Mouse (Mus musculus): ENCODE results near the gene Apold1.

The Apold1 gene

GRCm38 (mm10) chr6:134981231-134982062 lies at the start of gene Apold1:
Apold1 (plus strand) TSS chr6:134981718.
- no peak for DNase-seq (ENCODE audit: low spot score in 2 of 2)

DNA sequence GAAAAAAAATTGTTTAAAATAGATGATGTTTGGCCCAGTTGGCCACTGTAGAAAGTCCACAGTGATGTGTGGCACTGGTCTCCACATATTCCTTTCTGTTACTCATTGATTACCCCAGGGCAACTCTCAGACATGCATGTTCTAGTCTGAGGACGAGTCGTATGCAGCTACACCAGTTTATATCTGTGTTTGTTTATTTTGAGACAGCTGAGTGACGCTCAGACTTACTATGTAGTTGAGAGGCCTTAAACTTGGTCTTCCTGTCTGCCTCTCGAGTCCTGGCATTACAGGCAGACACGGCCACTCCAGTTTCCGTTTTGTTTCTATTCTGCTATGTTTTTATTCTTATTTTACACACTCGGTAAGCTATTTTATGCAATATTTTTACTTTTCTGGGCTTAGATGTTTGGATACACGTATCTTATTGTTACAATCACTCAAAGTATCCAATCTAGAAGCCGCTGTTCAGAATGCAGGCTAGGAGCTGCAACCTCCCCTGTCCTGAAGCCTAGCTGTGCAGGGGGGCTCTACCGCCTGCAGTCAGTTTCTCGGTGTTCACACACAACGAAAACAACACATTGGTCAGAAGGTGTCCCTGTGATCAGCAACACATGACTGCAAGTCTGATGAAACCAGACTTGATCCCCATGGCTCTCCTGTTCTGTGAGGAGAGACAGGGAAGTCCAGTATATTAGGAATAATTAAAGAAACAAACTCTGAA lies 48.9 kb upstream of the Apold1 start:
- no peak for DNase-seq (ENCODE audit: low spot score in 2 of 2)

- DNase-seq (ENCODE audit: low spot score in 2 of 2) = no peak
Observed at GRCm38 (mm10) chr6:134933207-134933558, 48.3 kb upstream of the Apold1 start.

- DNase-seq (ENCODE audit: low spot score in 2 of 2) = no peak
Observed at GRCm38 (mm10) chr6:134934305-134934704, 47.2 kb upstream of the Apold1 start.

- DNase-seq (ENCODE audit: low spot score in 2 of 2) = no peak
Observed at GRCm38 (mm10) chr6:134939781-134940180, 41.7 kb upstream of the Apold1 start.

DNA sequence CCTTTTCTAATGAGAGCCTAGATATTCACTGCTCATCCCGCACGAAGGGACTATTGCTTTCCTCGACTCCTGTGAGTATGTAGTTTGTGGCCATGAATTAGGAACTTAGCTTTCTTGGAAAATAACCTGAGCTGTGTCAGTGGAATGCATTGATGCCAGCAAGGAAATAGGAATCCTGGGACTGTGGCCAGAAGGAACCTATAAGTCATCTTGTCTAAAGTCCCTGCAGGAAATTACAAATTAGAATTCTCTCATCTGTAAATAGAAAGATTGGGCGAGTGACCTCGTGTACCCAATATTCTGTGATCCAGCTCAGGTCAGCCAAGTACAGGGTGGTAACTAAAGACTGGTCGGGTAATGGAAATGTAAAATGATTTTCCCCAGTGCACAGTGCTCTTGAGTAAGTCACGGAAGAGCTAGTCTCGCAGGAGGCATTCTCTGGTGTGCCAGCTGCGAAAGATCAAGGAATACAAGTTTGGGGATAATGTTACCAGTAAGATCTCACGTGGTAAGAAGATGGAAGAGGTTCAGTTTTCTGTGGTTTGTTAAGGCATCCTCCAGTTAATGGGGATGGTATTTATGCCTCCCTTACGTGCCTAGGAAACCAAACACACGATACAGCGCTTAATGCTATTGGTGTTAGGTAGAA lies 37.6 kb upstream of the Apold1 start:
- DNase-seq (ENCODE audit: low spot score in 2 of 2) = no peak

DNA sequence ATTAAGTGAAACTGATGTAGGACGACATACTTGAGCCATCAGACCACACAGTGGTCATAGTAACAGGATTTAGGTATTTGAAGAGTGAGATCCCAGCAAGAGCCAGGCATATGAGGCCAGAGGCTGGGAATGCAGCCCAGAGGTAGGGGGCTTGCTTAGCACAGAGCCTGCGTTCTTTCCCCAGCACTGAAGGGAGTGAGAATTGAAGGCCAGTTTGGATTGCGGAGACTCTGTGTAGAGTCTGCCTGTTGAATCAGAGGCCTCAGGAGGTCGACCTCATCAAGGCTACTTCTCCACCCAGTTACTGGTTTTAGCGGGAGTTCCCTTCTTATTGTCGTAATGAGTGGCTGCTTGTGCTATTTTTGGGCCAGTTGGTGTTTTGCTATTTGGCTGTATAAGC lies 35.5 kb upstream of the Apold1 start:
- DNase-seq (ENCODE audit: low spot score in 2 of 2) = no peak

DNA sequence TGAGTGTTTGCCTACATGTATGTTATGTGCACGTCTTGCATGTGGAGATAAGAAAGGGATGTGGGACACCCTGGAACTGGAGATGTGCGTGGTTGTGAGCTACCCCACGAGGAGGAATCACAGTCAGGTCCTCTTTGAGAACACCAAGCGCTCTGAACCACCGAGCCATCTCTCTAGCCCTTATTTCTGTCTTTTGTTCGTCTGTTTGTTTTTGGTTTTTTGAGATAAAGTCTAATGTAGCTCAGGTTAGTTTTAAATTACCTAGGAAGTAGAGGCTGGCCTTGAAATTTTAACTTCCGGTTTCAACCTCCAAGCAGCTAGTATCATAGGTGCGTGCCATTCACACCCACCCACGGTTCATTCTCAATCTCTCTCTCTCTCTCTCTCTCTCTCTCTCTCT lies 34.7 kb upstream of the Apold1 start:
- no peak for DNase-seq (ENCODE audit: low spot score in 2 of 2)

GRCm38 (mm10) chr6:134947311-134948087 lies 34.0 kb upstream of the Apold1 start:
- DNase-seq (ENCODE audit: low spot score in 2 of 2) = peak; percentile 56 to 64

DNA sequence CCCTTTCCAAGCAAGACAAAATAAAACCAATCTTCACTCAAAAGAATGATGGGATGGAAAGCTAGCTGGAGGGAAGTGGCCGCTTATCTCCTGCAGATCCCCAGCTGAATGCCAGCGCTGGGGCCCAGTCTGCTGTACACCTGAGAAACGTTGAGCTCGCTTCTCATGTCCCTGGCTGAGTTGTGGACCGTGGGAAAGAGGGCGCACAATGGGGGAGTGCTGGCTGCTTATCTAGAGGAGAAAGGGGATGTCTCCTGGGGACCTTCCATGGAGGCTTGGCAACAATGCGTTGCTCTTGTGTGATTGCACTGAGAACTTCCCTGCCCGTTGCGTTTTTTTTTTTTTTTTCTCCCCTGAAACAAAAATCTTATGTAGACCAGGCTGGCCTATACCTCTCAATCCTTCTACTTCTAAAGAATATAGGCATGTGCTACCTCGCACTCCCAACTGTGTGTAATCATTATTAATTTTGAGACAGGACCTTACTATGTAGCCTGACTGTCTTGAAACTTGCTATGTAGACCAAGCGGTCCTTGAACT lies 32.9 kb upstream of the Apold1 start:
- DNase-seq (ENCODE audit: low spot score in 2 of 2) = no peak

DNA sequence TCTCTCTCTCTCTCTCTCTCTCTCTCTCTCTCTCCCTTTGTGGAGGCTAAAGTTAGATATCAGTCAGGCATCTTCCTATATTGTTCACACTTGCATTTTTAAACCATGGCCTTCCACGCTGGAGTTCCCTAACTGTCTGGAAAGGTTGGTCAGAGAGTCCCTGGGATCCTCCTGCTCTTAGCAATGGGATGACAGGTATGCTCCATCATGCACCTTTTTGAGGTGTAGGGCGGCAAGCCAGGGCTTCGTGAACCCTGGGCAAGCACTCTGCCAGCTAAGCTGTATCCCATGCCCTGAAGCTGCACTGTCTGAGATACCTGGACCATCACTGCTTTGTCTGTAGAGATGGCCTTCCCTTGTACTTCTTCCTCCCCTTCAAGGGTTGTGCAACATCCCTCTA lies 32.3 kb upstream of the Apold1 start:
- no peak for DNase-seq (ENCODE audit: low spot score in 2 of 2)

- DNase-seq (ENCODE audit: low spot score in 2 of 2) = no peak
Observed at GRCm38 (mm10) chr6:134951364-134951763, 30.2 kb upstream of the Apold1 start.

DNA sequence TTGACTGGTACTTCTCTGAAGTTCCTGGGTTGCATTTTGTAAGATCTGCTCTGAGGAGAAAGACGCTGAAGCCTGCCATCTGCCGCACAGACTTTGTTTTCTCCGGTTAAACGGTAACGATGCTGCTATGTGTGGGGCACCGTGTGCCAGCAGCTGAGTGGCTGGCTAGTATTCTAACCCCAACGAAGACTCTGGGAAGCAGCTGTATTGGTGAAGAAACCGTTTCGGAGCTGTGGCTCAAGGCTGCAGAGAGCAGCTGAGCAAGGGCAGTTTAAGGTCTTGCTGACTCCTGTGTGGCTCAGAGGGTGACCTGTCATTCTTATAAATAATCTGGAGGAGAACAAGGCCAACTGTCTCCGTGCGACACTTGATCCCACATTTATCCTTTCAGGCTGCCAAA lies 27.5 kb upstream of the Apold1 start:
- DNase-seq (ENCODE audit: low spot score in 2 of 2) = peak; percentile 11 to 13

GRCm38 (mm10) chr6:134956388-134956787 lies 25.1 kb upstream of the Apold1 start:
- no peak for DNase-seq (ENCODE audit: low spot score in 2 of 2)

DNA sequence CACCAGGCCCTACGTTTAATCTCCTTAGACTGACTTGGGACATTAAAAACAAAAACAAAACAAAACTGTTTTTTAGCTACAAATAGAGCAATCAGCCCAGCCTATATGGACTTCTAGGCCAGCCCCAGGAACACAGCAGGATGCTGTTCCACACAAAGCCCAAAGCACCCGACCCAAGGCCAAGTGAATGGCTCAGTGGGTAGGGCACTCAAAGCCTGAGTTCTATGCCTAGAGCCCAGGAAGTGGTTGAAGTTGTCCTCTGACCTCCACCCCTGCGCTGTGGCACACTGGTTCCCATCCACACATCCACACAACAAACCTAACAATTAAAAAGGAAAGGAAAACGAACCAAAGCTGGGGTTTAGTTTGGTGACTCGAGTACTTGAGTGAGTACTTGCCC lies 20.2 kb upstream of the Apold1 start:
- no peak for DNase-seq (ENCODE audit: low spot score in 2 of 2)

DNA sequence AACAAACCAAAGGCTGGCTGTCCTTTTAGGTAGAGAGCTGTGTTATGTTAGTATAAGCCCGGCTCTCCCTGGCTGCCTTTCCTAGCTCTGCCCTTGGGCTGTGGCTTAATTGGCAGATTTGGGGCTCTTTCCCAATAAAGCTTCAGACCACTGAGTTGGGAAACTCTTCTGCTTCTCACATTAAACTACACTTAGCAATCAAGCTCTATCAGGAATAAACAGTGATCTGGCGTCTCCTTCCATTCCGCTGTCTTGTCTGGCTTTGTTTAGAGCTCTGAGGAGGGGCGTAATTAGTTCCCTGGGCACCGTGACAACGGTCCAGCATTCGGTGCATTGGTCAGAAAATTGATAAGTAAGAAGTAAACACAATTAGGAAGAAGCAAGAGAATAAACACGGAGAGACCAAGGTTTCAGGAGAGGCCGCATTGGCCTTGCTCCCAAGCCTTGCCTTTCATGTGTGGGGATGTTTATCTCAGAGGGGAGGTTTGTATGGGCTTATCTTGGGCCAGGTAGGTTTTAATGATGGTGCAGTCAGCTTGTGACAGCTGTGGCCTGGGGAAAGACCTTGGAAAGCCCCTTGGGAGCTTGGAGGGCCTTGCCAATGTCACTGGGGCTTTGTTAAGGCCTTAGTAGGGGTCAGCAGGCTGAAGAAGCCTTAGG lies 19.5 kb upstream of the Apold1 start:
- DNase-seq (ENCODE audit: low spot score in 2 of 2) = no peak

- no peak for DNase-seq (ENCODE audit: low spot score in 2 of 2)
Observed at GRCm38 (mm10) chr6:134962518-134962893, 19.0 kb upstream of the Apold1 start.

DNA sequence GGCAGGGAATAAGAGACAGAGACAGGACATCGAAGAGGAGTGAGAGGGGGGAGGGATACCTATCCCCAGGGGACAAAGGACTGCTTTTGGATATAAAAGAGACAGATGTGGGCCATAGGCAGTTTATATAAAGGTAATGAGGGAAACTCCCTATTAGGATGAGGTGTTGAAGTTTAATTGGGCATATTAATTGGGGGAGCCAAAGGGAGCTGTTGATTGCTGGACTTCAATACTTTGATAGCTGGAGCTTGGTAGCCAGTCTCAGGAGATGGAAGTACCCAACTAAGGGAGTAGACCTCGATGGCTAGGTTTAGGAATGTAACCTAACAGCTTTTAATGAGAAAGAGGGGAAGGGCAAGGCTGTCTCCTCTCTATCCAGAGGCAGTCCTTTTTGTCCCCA lies 17.6 kb upstream of the Apold1 start:
- DNase-seq (ENCODE audit: low spot score in 2 of 2) = no peak

DNA sequence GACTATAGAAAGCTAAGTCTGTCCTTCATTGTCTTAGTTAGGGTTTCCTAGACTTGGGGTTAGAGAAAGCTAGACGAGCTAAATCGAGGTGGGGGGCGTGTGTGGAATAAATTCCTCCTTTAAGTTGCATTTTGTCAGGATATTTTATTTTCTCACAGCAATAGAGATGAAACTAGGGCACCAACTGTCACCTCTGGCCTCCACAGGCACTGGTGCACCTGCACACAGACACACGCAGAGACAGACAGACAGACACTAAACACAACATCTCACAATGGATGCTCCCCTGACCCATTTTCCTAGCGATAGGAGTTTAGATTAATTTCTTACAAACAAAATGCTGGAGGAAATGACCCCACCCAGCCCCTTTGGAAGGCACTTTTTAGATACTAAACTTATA lies 14.8 kb upstream of the Apold1 start:
- no peak for DNase-seq (ENCODE audit: low spot score in 2 of 2)

- no peak for DNase-seq (ENCODE audit: low spot score in 2 of 2)
Observed at GRCm38 (mm10) chr6:134968326-134968725, 13.2 kb upstream of the Apold1 start.

DNA sequence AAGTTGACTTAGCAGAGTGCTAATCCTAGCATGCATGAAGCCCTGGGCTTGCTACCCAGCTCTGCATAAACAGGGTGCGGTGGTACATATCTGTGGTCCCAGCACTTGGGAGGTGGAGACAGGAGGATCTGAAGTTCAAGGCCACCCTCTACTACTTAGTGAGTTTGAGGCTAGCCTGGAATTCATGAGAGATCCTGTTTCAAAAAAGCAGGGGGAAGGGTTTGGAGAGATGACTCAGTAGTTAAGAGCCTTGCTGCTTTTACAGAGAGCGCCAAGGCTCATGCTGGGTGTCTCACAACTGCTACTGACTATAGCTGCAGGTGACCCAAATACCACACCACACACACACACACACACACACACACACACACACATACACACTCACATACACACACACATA lies 12.0 kb upstream of the Apold1 start:
- no peak for DNase-seq (ENCODE audit: low spot score in 2 of 2)
